Mouse (Mus musculus): ENCODE data around the gene Adora1.

DNA sequence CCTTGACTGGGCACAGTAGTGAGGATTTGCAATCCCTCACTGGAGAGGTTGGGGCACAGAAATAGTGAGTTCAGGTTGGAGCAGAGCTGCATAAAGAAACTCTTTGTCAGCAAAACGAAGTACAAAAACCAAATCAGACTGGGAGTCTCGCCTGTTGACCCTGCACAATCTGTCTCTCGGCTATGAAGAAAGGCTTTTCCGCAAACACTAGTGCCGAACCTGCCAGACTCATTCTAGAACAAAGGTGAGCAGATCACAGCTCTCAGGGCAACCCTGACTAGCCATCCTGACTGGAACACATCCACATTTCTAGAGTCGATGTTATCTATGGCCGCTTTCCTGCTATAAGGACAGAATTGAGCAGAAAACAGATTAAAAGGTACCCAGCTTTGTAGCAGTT, 62.1 kb downstream of the Adora1 start:
- TF ChIP-seq POLR2A (IDR thresholded peaks at IDR 0.05; ENCODE audit: borderline replicate concordance, extremely low read depth, low read depth, low read length) (no peak), CTCF (IDR thresholded peaks at IDR 0.05; ENCODE audit: insufficient read depth, low read length) (no peak)
